Mouse (Mus musculus) thymus, postnatal 0 days (tissue): ENCODE data around the gene Kmt5a. TPM values are rescaled to one million over a fixed set of nuclear protein-coding genes. Genes with fewer than 3 reads are reported as not detected.
"Not testable (repeated sequence)": the region's sequence is repeated elsewhere in the genome, so short reads cannot be mapped to it uniquely, and the experiment has no call there.

ENCODE experiments used
- DNase-seq: peaks from one replicate; pipeline ENCODE4 v3.0.0-alpha.2; 2015; ENCODE audit warnings: low spot score
- polyA plus RNA-seq: library from polyadenylated mRNA; unstranded; fragments of >200 nt; fragmentation: Nextera tagmentation; extraction: Ambion mirVana; gene quantifications from 2 replicates; pipeline ENCODE4 v1.2.1, GENCODE M21; 2015

Gene Kmt5a
- polyA plus RNA-seq, 1 experiment from 2014 or later: 47.9 TPM

DNA sequence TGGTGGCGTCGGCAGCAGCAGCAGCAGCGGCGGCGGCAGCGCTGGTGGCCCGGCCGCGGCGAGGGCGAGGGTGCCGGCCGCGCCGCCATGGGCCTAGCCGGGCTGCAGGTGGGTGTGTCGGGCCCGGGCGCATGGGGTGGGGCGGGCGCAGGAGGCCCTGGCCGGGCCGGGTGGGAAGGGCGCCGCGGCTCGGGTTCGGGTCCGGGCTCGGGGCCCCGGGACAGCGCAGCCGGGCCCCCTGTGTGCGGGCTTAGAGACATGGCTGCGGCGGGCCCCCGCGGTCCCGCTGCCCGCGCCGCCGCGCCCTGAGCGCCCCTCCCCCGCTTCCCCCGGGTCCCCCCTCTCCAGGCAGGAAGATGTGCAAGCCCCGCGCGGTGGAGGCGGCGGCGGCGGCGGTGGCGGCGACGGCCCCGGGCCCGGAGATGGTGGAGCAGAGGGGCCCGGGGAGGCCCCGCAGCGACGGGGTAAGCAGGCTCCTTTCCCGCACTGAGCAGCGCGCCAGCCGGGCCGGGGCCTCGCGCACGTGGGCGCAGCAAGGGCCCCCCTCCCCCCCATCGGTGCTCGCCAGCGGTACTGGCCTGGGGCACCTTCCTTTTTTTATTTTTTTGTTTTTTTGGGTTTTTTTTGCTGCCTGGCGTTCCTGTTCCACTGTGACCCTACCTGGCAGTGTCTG, 6.0 kb downstream of the Kmt5a start:
- DNase-seq: peak; percentile 48

GRCm38 (mm10) chr5:124446301-124446881, 6.7 kb downstream of the Kmt5a start:
- DNase-seq: peak; percentile 28

GRCm38 (mm10) chr5:124449494-124449893, 9.8 kb downstream of the Kmt5a start:
- no peak for DNase-seq

- DNase-seq: no peak
These were observed 10.3 kb downstream of the Kmt5a start for GRCm38 (mm10) chr5:124450051-124450450.

DNA sequence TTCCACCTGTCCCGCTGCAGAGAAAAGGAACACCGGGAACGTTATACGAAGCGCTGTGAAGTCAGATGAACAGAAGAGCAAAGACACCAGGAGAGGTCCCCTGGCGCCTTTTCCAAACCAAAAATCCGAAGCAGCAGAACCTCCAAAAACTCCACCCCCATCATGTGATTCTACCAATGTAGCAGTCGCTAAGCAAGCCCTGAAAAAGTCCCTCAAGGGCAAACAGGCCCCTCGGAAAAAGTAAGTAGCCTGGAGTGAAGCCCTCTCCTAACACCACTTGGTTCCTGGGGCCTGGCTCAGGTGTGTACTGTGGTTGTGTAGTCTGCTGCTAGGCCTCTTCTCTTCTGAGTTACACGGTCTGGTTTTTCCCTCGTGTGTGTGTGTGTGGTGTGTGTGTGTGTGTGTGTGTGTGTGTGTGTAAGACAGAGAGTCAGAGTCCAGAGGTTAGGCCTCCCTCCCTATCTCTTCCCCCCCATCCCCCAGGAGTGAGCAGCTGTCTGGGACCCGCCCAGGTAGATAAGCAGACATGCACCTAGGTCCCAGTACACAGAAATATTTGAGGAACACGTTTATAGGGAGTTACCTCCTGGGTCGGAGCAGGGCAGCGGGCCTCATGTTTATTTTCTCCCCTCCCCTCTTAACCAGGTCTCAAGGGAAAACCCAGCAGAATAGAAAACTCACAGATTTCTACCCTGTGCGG, 11.1 kb downstream of the Kmt5a start:
- no peak for DNase-seq

DNA sequence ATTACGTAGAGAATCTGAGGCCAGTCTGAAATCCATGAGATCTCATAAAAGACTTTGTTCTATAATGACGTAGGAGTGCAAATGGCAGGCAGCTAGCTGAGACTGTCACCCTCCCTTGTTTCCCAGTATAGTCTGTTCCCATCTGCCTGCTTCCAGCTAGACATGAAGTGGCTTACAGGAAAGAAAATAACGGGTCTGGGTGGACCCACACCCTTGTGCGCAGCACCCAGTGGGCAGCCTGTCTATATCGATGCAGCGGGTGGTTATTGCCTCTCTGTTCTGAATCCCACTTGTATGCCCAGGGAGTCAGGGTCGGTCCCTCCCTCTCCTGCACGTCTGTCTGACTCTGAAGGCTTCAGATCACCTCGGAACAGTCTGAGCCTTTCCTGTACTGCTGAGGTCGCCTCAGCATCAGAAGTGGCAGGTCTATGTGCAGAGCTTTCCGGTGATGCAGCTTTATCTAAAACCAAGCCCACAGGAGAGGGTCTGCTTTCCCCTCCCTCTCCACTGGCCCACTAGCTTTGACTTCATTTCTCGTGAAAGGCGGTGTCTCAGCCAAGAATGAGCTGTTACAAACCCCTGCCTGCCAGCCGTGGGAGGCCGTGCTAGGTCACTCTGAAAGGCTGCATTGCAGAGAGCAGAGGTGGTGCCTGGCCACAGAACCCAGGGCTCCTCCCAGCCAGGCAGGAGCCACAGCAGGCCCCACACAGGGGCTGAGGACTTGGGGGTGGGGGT, 12.9 kb downstream of the Kmt5a start:
- DNase-seq: no peak

- DNase-seq: no peak
These were observed 13.8 kb downstream of the Kmt5a start for GRCm38 (mm10) chr5:124453339-124454081.

- DNase-seq: no peak
These were observed 14.3 kb downstream of the Kmt5a start for GRCm38 (mm10) chr5:124454082-124454419.

- DNase-seq: no peak
These were observed 17.0 kb downstream of the Kmt5a start for GRCm38 (mm10) chr5:124456762-124457161.

- DNase-seq: not testable (repeated sequence)
These were observed 21.2 kb downstream of the Kmt5a start for GRCm38 (mm10) chr5:124460922-124461321.

GRCm38 (mm10) chr5:124462297-124463025, 22.7 kb downstream of the Kmt5a start:
- no peak for DNase-seq

GRCm38 (mm10) chr5:124463462-124463861, 23.7 kb downstream of the Kmt5a start:
- DNase-seq: no peak

- DNase-seq: no peak
These were observed 25.2 kb downstream of the Kmt5a start for GRCm38 (mm10) chr5:124464905-124465304.

DNA sequence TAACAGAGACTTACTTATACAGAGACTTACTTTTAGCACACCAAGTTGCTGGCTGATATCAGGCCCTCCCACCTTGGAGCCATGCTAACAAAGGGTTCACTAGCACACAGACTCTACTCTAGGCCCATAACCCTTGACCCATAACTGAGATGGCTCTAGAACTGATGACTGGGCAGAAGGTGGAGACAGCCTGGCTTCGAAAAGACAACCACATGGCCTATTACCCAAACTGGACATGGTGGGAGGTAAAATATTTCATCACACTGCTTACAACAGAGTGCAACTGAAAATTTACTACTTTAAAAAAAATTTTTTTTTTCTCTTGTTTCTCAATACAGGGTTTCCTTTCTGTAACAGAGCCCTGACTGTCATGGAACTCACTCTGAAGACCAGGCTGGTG, 28.0 kb downstream of the Kmt5a start:
- no peak for DNase-seq

DNA sequence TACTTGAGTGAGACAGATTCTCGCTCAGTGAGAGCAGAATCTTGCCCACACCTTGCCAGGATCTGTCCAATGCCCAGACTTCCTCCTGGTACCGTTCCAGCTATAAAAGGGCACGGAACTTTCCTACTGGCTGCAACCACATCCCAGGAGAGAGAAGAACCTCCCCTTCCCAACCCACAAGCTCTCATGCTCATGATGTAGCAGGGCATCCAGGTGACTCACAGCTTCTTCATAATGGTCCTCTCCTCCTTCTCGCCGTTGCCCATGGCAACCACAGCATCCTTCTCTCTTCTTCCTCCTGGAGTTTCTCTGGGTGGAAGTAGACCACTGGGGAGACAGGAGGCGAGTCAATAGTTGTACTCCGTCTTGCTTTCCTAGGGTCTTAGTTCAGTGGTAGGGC, 28.6 kb downstream of the Kmt5a start:
- DNase-seq: no peak

DNA sequence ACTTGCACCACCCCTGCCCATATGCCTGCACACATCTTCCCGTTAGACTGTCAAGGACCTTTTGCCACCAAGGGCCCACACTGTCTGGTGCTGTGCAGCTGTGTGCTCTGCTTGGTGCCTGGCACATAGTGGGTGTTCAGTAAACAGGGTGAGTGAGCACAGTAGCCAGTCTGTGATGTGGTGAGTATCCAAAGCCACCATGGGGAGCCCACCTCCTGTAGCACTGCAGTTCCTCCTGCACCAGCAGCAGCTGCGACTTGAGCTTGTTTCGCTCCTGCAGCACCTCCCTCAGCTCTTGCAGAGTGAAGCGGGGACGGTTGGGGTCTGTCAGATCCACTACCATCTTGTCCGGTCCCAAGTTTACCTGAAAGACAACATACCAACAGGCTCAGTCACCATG, 29.8 kb downstream of the Kmt5a start:
- DNase-seq: no peak

- no peak for DNase-seq
These were observed 31.0 kb downstream of the Kmt5a start for GRCm38 (mm10) chr5:124470591-124471171.

- no peak for DNase-seq
These were observed 39.1 kb downstream of the Kmt5a start for GRCm38 (mm10) chr5:124478873-124479204.

DNA sequence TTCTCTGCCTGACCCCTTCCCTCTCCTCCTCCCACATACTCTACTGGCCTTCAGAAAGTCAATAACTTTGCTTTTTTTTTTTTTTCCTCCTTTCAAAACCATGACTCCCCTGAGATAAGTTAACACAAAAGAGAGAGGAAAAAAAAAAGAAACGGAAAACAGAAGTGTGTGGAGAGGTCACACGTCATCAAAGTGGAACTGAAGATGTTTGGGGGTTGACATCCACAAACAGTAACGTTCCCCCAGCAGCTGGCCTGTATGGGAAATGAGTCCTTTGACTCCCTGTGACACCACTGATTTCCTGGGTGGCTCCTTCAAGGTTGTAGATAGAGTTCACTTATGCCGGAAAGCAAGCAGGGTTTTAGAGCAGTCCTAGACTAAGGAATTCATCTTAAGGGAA, 40.4 kb downstream of the Kmt5a start:
- DNase-seq: peak; percentile 48

- no peak for DNase-seq
These were observed 42.0 kb downstream of the Kmt5a start for GRCm38 (mm10) chr5:124481714-124482113.
